Mouse (Mus musculus): Measurements from ENCODE around the gene Itpk1. TPM values are rescaled to one million over a fixed set of nuclear protein-coding genes. Genes with fewer than 3 reads are reported as not detected.

The Itpk1 gene
- polyA plus RNA-seq, 1 experiment from 2014 or later, result 20.8 TPM

- 48% methylated on average over 9 of the region's 9 CpGs for WGBS
- Histone ChIP-seq H3K4me3 (replicated peaks) (no peak overlapping the region), H3K4me1 (peaks cover 67% of the 10 kb centered on the region), H3K27ac (peak overlapping the region; percentile 62), H3K9ac (no peak overlapping the region), H3K36me3 (0 out of 2 replicates have a peak, but pooled peaks cover 4% of the 10 kb centered on the region), H3K9me3 (replicated peaks) (no peaks in the 10 kb centered on the region), H3K27me3 (no peaks in the 10 kb centered on the region), H3K4me2 (no peak overlapping the region)
- no peak for ATAC-seq (replicated peaks; ENCODE audit: low FRiP score)
Observed at GRCm38 (mm10) chr12:102593699-102594098, 111.0 kb downstream of the Itpk1 start.

DNA sequence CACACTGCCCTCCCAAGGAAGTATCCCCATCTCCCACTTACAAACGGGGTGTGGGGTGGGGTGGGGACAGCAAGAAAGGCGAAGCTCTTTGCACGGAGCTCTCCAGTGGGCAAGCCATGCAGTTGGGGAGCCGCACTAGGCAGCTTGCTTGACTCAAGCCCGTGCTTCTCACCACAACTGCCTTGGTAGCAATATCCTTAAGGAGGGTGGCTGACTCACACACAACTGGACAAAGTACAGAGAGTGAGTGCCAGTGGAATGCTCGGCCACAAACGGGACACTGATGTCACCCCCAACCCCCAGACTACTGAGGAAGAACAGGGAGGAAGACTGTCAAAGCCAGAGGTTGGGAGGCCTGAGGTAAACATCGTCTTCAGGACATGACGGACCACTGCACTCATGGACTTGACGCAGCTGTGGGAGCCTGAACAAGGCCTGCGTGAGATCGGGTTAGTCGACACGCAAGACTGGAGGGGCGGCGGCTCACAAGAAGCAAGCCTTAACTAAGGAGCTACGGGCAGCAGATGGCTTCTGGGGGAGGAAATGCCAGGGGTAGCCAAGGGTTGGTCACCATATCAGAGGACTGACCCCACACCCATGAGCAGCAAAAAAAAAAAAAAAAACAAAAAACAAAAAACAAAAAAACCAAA, 113.9 kb downstream of the Itpk1 start:
- H3K4me2 ChIP-seq, result no peak overlapping the region
- H3K27ac ChIP-seq, result peak overlapping the region; percentile 24
- H3K27me3 ChIP-seq, result no peaks in the 10 kb centered on the region
- H3K4me3 ChIP-seq (replicated peaks), result no peak overlapping the region
- H3K36me3 ChIP-seq, result peaks cover 4% of the 10 kb centered on the region; the same call in 1 of the 2 replicates
- H3K9me3 ChIP-seq (replicated peaks), result no peaks in the 10 kb centered on the region
- peaks cover 49% of the 10 kb centered on the region for H3K4me1 ChIP-seq
- ATAC-seq (replicated peaks; ENCODE audit: low FRiP score), result no peak; the same call in 1 of the 2 replicates
- H3K9ac ChIP-seq, result no peak overlapping the region
- WGBS, result 63% methylated on average over 17 of the region's 17 CpGs

DNA sequence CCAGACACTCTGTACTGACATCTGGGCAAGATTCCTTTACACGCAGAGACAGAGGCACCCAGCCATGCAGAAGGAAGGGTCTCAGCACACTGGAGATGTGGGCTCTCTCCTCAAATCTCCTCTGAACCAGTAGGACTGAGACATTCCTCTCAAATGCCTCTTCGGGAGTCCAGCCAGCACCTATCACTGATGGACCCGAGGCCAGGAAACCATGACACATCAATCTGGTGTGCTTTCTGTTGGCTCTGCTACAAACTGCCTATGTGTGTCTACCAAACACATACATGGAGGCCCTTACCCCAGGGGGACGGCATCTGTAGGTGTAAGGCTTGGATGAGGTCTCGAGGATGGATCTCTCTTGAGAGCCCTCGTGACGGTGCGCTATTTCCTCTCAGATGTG, 117.6 kb downstream of the Itpk1 start:
- no peaks in the 10 kb centered on the region for H3K27me3 ChIP-seq
- no peak overlapping the region for H3K9ac ChIP-seq
- ATAC-seq (replicated peaks; ENCODE audit: low FRiP score), result no peak
- WGBS, result 88% methylated on average over 8 of the region's 8 CpGs
- no peaks in the 10 kb centered on the region for H3K9me3 ChIP-seq (replicated peaks)
- no peak overlapping the region for H3K27ac ChIP-seq
- H3K4me3 ChIP-seq (replicated peaks), result no peak overlapping the region
- no peak overlapping the region for H3K4me2 ChIP-seq
- H3K4me1 ChIP-seq, result peaks cover 17% of the 10 kb centered on the region
- H3K36me3 ChIP-seq, result peaks cover 14% of the 10 kb centered on the region; the same call in 1 of the 2 replicates

DNA sequence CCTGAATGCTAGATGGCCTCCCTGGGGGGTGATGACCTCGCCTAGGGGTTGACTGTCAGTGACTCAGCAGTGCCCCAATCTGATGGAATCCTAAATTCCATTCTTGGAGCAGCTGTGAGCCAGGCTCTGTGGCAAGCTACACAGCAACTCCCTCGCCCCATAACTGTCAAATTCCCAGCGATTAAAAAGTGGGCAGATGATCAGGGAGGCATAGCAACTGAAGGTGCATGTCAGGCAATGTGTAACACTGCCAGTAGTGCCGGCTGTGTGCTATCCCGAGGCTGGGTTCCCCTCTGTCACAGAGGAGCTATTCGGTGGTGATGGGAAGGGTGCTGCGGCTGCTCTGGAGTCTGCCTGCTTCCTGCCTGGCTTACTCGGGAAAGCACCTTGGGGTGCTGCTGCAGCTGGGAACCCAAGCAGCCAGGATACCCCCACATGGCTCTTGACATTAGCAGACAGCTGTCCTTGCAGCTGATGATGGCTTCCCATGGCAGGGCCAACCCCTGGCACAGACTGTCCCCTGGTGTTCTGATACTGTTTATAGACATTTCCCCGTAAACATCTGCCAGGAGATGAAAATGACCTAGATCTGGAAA, 118.3 kb downstream of the Itpk1 start:
- Histone ChIP-seq H3K9me3 (replicated peaks) (no peaks in the 10 kb centered on the region), H3K27ac (no peak overlapping the region), H3K36me3 (peaks cover 14% of the 10 kb centered on the region; the same call in 1 of the 2 replicates), H3K9ac (no peak overlapping the region), H3K27me3 (no peaks in the 10 kb centered on the region), H3K4me3 (replicated peaks) (no peak overlapping the region), H3K4me1 (peaks cover 14% of the 10 kb centered on the region), H3K4me2 (no peak overlapping the region)
- 79% methylated on average over 9 of the region's 9 CpGs for WGBS
- no peak for ATAC-seq (replicated peaks; ENCODE audit: low FRiP score)

- H3K9me3 ChIP-seq (replicated peaks), result no peaks in the 10 kb centered on the region
- H3K4me1 ChIP-seq, result peaks cover 4% of the 10 kb centered on the region; the same call in 1 of the 2 replicates
- H3K36me3 ChIP-seq, result peaks cover 14% of the 10 kb centered on the region; the same call in 1 of the 2 replicates
- H3K4me2 ChIP-seq, result no peak overlapping the region
- no peak overlapping the region for H3K27ac ChIP-seq
- H3K9ac ChIP-seq, result no peak overlapping the region
- no peaks in the 10 kb centered on the region for H3K27me3 ChIP-seq
- no peak overlapping the region for H3K4me3 ChIP-seq (replicated peaks)
- ATAC-seq (replicated peaks; ENCODE audit: low FRiP score), result no peak
- 86% methylated on average over 3 of the region's 3 CpGs for WGBS
Observed at GRCm38 (mm10) chr12:102585390-102585789, 119.3 kb downstream of the Itpk1 start.

GRCm38 (mm10) chr12:102582441-102582840, 122.3 kb downstream of the Itpk1 start:
- Histone ChIP-seq H3K27ac (no peak overlapping the region), H3K27me3 (no peaks in the 10 kb centered on the region), H3K9me3 (replicated peaks) (no peaks in the 10 kb centered on the region), H3K9ac (no peak overlapping the region), H3K4me3 (replicated peaks) (no peak overlapping the region), H3K36me3 (peaks cover 26% of the 10 kb centered on the region), H3K4me2 (no peak overlapping the region), H3K4me1 (no peaks in the 10 kb centered on the region)
- WGBS, result 69% methylated on average over 11 of the region's 11 CpGs
- ATAC-seq (replicated peaks; ENCODE audit: low FRiP score), result no peak

DNA sequence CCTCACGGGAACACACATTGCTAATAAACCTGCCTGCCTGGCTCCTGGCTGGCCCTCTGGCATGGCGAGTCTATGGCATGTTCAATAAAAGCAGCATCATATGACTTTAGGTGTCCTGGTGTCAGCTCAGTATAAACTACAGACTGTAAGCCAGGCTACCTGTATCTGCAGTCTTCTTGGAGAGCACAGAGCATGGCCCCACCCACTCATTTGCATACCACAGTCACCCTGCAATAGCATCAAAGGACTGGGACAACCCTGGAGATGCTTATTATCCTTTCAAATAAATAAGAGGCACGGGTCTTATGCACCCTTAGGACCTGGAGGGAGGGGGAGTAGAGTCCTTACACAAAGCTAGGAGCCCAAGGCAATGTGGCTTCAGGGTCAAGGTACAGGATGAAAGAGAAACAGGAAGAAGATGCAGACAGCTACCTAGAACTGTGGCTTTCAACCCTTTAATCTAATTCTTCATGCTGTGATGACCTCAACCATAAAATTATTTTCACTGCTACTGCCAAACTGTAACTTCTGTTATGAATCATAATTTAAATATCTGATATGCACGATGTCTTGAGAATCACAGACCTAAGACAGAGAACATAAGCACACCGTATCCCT, 123.0 kb downstream of the Itpk1 start:
- Histone ChIP-seq H3K4me2 (no peak overlapping the region), H3K9ac (no peak overlapping the region), H3K9me3 (replicated peaks) (no peaks in the 10 kb centered on the region), H3K36me3 (peaks cover 24% of the 10 kb centered on the region), H3K4me3 (replicated peaks) (no peak overlapping the region), H3K4me1 (peaks cover under 1% of the 10 kb centered on the region; the same call in 1 of the 2 replicates), H3K27ac (no peak overlapping the region), H3K27me3 (no peaks in the 10 kb centered on the region)
- 71% methylated on average over 5 of the region's 5 CpGs for WGBS
- no peak for ATAC-seq (replicated peaks; ENCODE audit: low FRiP score)

- ATAC-seq (replicated peaks; ENCODE audit: low FRiP score), result peak; percentile 75
- H3K9me3 ChIP-seq (replicated peaks), result no peaks in the 10 kb centered on the region
- peaks cover 9% of the 10 kb centered on the region for H3K4me1 ChIP-seq
- no peak overlapping the region for H3K4me2 ChIP-seq
- H3K4me3 ChIP-seq (replicated peaks), result no peak overlapping the region
- H3K27me3 ChIP-seq, result no peaks in the 10 kb centered on the region
- H3K9ac ChIP-seq, result no peak overlapping the region
- 47% methylated on average over 6 of the region's 6 CpGs for WGBS
- peaks cover 20% of the 10 kb centered on the region for H3K36me3 ChIP-seq
- no peak overlapping the region for H3K27ac ChIP-seq
Observed at GRCm38 (mm10) chr12:102579041-102579440, 125.7 kb downstream of the Itpk1 start.

GRCm38 (mm10) chr12:102576659-102577398, 127.9 kb downstream of the Itpk1 start:
- no peak overlapping the region for H3K4me3 ChIP-seq (replicated peaks)
- peaks cover 29% of the 10 kb centered on the region for H3K36me3 ChIP-seq
- no peaks in the 10 kb centered on the region for H3K27me3 ChIP-seq
- no peaks in the 10 kb centered on the region for H3K9me3 ChIP-seq (replicated peaks)
- no peak overlapping the region for H3K9ac ChIP-seq
- peaks cover 9% of the 10 kb centered on the region for H3K4me1 ChIP-seq
- no peak overlapping the region for H3K27ac ChIP-seq
- whole genome bisulfite sequencing, result 59% methylated on average over 10 of the region's 10 CpGs
- H3K4me2 ChIP-seq, result no peak overlapping the region
- no peak for ATAC-seq (replicated peaks; ENCODE audit: low FRiP score)

- Histone ChIP-seq H3K4me1 (peaks cover 9% of the 10 kb centered on the region), H3K4me3 (replicated peaks) (no peak overlapping the region), H3K4me2 (no peak overlapping the region), H3K9me3 (replicated peaks) (no peaks in the 10 kb centered on the region), H3K27ac (no peak overlapping the region), H3K9ac (no peak overlapping the region), H3K36me3 (peaks cover 29% of the 10 kb centered on the region), H3K27me3 (no peaks in the 10 kb centered on the region)
- 65% methylated on average over 5 of the region's 5 CpGs for WGBS
- no peak for ATAC-seq (replicated peaks; ENCODE audit: low FRiP score)
Observed at GRCm38 (mm10) chr12:102575541-102576329, 129.0 kb downstream of the Itpk1 start.

DNA sequence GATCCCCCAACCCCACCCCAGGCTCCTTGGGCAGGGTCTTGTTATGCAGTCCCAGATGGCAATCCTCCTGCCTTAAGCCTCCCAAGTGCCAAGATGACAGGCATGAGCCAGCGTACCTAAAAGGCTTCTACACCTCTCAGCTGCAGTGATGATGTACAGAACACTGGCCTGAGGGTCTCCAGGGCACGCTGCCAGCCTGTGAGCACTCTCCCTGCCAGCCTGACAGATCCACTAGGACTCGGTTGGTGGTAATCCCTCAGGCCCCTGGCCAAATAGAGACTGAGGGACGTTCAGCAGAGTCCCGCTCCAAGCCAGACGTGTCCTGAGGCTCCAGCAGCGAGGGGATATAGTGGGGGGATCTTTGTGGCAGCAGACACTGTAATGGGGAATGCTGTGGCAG, 131.7 kb downstream of the Itpk1 start:
- no peak overlapping the region for H3K9ac ChIP-seq
- whole genome bisulfite sequencing, result 80% methylated on average over 7 of the region's 7 CpGs
- H3K27ac ChIP-seq, result no peak overlapping the region
- no peaks in the 10 kb centered on the region for H3K27me3 ChIP-seq
- ATAC-seq (replicated peaks; ENCODE audit: low FRiP score), result no peak
- no peaks in the 10 kb centered on the region for H3K9me3 ChIP-seq (replicated peaks)
- H3K4me3 ChIP-seq (replicated peaks), result no peak overlapping the region
- no peak overlapping the region for H3K4me2 ChIP-seq
- H3K36me3 ChIP-seq, result peaks cover 25% of the 10 kb centered on the region
- peaks cover 20% of the 10 kb centered on the region for H3K4me1 ChIP-seq
